Mouse (Mus musculus): ENCODE data around the gene Ahctf1.
"Not testable (repeated sequence)": the region's sequence is repeated elsewhere in the genome, so short reads cannot be mapped to it uniquely, and the experiment has no call there.

Ahctf1 gene

GRCm38 (mm10) chr1:179804140-179804881 is 831 bp upstream of the Ahctf1 start:
- no peak for DNase-seq (ENCODE audit: low spot score)

GRCm38 (mm10) chr1:179802610-179803512 is 619 bp downstream of the Ahctf1 start, which contains the start of gene Gm10518:
TSS of gene Gm10518 (plus strand) at chr1:179803376.
- DNase-seq (ENCODE audit: low spot score) = peak; percentile 43

DNA sequence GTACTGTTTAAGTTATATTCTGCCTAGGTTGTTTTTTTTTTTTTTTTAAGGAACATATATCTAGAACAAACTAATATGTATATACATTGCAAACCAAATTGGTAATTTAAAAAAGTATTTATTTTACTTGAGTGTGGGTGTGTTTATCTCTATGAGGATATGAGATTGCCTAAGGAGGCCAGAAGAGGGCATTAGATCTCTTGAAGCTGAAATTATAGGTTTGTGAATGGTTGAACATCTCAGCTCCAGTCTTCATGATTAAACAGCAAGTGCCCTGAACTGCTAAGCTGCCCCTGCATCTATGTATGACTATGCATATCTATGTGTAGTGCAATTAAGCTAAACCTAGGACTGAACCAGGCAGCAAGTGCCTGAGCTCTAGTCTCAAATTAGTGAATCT is 4.7 kb downstream of the Ahctf1 start:
- no peak for DNase-seq (ENCODE audit: low spot score)

DNA sequence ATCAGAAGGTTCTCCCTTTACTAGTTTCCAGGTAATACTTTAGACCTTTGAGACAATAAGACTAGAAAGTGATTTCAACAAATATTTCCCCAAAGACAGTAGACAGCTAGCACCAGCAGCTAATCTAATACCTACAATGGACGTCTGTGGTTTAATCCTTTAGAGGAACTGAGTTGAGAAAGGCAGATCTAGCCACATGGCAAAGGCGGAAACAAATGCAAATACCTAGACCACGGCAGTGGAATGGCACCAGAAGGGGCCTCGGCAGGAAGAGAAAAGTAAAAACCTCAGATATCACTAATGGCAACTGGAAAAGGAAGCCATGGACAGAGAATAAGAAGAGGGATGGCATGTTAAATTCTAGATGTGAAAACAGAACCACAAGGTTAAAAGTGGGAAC is 16.2 kb downstream of the Ahctf1 start:
- no peak for DNase-seq (ENCODE audit: low spot score)

DNA sequence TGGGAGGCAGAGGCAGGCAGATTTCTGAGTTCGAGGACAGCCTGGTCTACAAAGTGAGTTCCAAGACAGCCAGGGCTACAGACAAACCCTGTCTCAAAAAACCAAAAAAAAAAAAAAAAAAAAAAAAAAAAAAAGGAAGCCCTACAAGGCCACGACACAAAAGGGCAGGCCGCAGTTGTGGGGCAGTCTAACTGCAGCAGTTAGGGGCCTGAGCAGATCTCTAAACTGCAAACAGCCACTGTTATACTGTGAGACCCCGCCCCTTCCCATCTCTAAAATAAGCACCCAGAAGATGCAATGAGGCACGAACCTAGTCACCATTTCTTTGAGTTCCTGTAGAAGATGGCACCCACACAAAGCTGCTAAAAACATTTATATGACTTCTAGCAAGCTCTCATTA is 18.0 kb downstream of the Ahctf1 start:
- no peak for DNase-seq (ENCODE audit: low spot score)

DNA sequence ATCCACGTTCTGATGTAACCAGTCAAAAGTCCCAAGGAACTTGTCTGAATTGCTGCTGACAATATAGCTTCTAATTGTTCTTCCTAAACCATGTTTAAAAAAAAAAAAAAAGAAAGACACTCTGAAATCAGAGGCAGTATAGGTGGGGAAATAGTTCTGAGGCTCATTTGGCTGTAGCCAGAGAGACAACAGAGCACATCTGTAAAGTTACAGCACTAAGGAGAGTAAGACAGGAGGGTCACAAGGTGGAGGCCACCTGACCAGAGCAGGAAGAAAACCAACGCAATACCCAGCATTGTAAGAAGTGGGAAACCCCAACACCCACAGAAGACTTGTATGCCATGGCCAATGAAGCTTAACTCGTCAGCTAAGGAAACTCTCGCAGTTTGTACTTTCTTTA is 19.4 kb downstream of the Ahctf1 start:
- DNase-seq (ENCODE audit: low spot score) = no peak

GRCm38 (mm10) chr1:179776831-179777230 is 26.6 kb downstream of the Ahctf1 start:
- no peak for DNase-seq (ENCODE audit: low spot score)

DNA sequence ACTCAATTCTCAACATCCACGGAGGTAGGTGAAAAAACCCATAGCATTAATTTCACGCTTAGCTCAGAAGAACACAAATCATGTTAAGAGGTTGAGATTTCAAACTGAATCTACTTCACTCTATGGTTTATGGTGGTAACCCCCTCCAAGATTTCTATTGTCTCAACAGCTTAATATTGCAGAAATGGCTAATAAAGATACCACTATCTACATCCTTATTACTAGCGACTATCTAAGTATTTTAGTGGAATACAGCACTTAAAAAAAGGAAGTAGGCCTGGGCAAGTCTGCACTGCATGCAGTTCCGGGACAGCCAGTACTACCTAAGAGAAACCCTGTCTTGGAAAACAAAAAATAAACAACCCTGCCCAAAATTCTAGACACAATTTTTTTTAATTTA is 42.9 kb downstream of the Ahctf1 start:
- no peak for DNase-seq (ENCODE audit: low spot score)

GRCm38 (mm10) chr1:179760086-179760485 is 43.4 kb downstream of the Ahctf1 start:
- no peak for DNase-seq (ENCODE audit: low spot score)

GRCm38 (mm10) chr1:179756477-179756876 is 47.0 kb downstream of the Ahctf1 start:
- no peak for DNase-seq (ENCODE audit: low spot score)

DNA sequence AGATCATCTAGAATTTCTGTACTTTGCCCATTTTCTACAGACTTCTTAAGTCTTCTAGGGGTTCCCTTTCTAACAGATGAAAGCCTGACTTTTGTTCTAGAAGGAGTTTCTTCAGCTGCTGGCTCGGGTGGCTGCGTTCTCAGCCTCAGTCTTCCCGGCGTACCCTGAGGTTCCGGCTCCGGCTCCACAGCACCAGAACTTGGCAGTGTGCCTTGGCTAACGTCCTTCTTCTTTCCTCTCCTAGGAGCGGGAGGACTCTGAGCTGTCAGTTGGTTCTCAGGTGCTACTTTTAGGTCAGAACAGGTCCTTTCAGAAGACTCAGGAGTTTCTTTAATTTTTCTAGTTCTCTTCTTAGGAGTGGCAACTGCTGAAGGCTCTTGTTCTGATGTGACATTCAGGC is 50.5 kb downstream of the Ahctf1 start:
- DNase-seq (ENCODE audit: low spot score) = no peak

GRCm38 (mm10) chr1:179752276-179752675 is 51.2 kb downstream of the Ahctf1 start:
- DNase-seq (ENCODE audit: low spot score) = no peak

GRCm38 (mm10) chr1:179745171-179745570 is 58.3 kb downstream of the Ahctf1 start, which contains the start of gene Kif28:
TSS of gene Kif28 (minus strand) at chr1:179745271.
- no peak for DNase-seq (ENCODE audit: low spot score)

DNA sequence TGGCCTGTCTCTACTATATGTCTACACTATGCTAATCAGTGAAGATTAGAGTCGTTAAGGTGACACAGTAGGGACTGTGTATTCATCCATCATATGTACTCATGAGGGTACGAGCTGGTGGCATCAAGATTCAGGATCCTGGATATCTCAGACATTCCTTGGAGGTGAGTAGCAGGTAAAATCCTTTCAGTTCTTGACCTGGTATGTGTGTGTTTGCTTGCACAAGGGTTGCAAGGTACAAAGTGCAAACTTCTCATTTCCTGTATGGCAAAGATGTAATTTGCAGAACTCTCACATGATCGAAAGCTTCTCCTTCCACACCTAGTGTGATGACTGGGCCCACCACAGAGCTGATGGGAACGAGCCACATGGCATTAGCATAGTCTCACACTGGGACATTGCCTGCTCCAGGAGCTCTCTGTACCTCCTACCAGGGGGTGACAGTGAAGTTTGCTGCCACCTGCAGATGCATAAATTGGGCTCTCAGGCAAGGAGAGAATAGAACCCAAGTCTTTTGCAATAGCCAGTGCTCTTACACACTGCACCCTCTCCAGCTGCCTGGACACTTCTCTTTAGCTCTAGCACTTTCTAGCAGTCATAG is 59.8 kb downstream of the Ahctf1 start:
- no peak for DNase-seq (ENCODE audit: low spot score)

GRCm38 (mm10) chr1:179736483-179736882 is 67.0 kb downstream of the Ahctf1 start:
- no peak for DNase-seq (ENCODE audit: low spot score)

- peak; percentile 46 for DNase-seq (ENCODE audit: low spot score)
Measured at GRCm38 (mm10) chr1:179734500-179735474, 68.7 kb downstream of the Ahctf1 start.

DNA sequence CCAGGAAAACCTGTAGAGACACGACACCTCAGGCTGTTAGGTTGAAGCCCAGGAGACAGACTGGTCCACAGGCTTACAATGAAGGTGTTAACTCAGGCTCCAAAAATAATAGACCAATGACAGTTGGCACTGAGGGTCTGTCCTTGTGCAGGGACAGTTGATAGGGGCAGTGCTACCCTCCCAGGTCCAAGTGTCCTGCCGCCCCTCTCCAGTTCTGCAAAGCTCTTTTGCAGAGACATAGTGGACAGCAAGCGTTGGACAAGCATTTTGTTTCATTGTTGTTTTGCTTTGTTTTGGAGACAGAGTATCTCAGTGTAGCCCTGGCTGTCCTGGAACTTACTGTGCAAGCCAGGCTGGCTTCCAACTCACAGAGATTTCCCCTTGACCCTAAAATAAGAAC is 72.1 kb downstream of the Ahctf1 start:
- no peak for DNase-seq (ENCODE audit: low spot score)

DNA sequence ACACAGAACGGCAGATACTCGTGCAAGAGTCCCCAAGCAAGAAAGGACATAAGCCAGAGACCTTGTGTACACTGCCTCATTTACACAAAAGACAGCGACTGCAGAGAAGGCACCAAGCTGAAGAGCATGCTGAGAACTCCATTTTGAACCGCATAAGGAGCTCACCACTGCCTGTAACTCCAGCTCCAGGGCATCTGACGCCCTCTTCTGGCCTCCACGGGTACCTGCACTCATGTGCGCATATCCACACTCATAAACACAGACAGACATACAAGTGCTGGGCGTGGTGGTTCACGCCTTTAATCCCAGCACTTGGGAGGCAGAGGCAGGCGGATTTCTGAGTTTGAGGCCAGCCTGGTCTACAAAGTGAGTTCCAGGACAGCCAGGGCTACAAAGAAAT is 74.8 kb downstream of the Ahctf1 start:
- DNase-seq (ENCODE audit: low spot score) = no peak

- DNase-seq (ENCODE audit: low spot score) = no peak
Measured at GRCm38 (mm10) chr1:179722811-179723469, 80.5 kb downstream of the Ahctf1 start.

DNA sequence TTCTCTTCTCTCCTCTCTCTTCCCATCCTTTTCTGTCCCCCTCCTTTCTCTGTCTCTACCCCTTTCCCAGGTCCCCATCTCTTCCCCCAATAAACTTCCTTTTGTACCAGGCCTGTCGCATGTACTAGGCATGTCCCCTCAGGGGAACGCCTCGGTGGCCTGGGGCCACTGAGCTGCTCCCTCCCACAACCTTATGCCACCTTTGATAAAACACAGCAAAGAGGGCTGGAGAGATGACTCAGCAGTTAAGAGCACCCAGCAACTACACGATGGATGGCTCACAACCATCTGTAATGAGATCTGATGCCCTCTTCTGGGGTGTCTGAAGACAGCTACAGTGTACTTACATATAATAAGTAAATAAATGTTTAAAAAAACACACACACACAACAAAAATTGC is 87.7 kb downstream of the Ahctf1 start:
- DNase-seq (ENCODE audit: low spot score) = no peak

DNA sequence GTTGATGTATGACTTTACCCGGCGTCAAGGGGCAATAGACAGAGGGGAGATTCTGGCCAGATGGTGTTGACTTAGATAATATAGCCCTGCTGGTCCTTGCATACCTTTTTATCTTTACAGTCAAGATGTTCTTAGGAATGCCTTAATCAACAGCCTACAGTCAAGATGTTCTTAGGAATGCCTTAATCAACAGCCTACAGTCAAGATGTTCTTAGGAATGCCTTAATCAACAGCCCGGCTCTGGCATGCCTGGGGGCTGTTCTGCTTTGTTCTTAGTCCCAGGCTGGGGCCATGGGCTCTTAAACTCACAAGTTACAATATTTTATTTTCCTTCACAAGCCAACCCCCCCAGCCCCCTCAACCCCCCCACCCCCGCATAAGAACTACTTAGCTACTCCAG is 88.2 kb downstream of the Ahctf1 start:
- not testable (repeated sequence) for DNase-seq (ENCODE audit: low spot score)
